Mouse (Mus musculus): ENCODE results near the gene Eif5a2. TPM values are rescaled to one million over a fixed set of nuclear protein-coding genes. Genes with fewer than 3 reads are reported as not detected.
A peak's percentile ranks its signal among the peaks of the same experiment; 100 is the strongest.

The Eif5a2 gene
- polyA plus RNA-seq, 1 experiment, result 12.5 TPM

DNA sequence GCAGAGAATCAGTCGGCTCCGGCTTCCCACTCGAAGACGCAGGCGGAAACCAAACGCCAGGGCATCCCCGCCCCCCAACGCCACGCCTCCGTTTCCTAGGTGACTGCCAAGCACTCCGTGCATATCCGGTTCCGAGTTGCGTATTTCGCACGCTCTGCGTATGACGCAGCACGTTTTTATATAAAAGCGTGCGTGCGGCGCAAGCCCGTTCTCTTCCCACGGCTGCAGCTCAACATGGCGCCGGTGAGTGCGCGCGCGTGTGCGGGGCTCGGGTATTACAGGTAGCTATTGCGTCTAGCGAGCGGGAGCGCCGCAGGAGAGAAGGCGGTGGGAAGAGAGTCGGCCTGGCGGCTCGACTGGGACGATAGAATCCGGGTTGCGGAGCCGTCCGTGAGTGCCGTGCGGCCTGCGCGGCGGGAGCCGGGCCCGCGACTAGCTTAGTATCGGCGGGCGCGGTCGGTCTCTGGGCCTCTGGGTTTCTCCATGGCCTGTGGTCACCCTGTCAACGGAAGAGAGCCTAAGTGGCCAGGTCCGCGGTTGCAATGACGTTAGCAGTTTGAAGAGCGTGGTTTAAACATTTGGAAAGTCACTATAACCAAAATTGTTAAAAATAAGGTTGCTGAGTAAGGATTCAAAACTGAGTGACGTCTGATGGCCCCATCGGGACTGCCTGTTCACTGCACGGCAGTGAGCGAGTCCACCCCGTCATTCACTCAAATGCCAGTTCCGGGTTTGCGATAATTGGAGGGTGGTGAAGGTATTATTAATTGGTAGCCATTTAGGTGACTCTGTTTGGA, 24.4 kb downstream of the Eif5a2 start, which contains the start of gene Rpl22l1:
TSS of gene Rpl22l1 (plus strand) at position 136 of the 797 bp plus-strand sequence.
- Histone ChIP-seq H3K27ac (ENCODE audit: insufficient read depth, low read length) (peak within 1 kb of the TSS; percentile 51), H3K4me3 (ENCODE audit: insufficient read depth, low read length) (peak within 1 kb of the TSS; percentile 96), H3K4me1 (ENCODE audit: control insufficient read depth, insufficient read depth, low read length) (no peaks in the 10 kb centered on the region)
- TF ChIP-seq CTCF (IDR thresholded peaks at IDR 0.05; ENCODE audit: borderline replicate concordance, insufficient read depth, low read length) (no peak), POLR2A (IDR thresholded peaks at IDR 0.05; ENCODE audit: low read depth, low read length) (peak; percentile 98)

GRCm38 (mm10) chr3:28808039-28808643, 27.1 kb downstream of the Eif5a2 start:
- Histone ChIP-seq H3K4me3 (ENCODE audit: insufficient read depth, low read length) (no peak overlapping the region), H3K4me1 (ENCODE audit: control insufficient read depth, insufficient read depth, low read length) (no peaks in the 10 kb centered on the region), H3K27ac (ENCODE audit: insufficient read depth, low read length) (no peak overlapping the region)
- no peak; the same call in 1 of the 2 replicates for TF ChIP-seq POLR2A (IDR thresholded peaks at IDR 0.05; ENCODE audit: low read depth, low read length)

- no peaks in the 10 kb centered on the region for H3K4me1 ChIP-seq (ENCODE audit: control insufficient read depth, insufficient read depth, low read length)
- H3K27ac ChIP-seq (ENCODE audit: insufficient read depth, low read length), result no peak overlapping the region
- no peak for TF ChIP-seq POLR2A (IDR thresholded peaks at IDR 0.05; ENCODE audit: low read depth, low read length)
- TF ChIP-seq CTCF (IDR thresholded peaks at IDR 0.05; ENCODE audit: borderline replicate concordance, insufficient read depth, low read length), result no peak
- no peak overlapping the region for H3K4me3 ChIP-seq (ENCODE audit: insufficient read depth, low read length)
Observed at GRCm38 (mm10) chr3:28811441-28811840, 30.4 kb downstream of the Eif5a2 start.

GRCm38 (mm10) chr3:28814361-28814760, 33.3 kb downstream of the Eif5a2 start:
- Histone ChIP-seq H3K27ac (ENCODE audit: insufficient read depth, low read length) (no peak overlapping the region), H3K4me1 (ENCODE audit: control insufficient read depth, insufficient read depth, low read length) (no peaks in the 10 kb centered on the region), H3K4me3 (ENCODE audit: insufficient read depth, low read length) (no peak overlapping the region)
- TF ChIP-seq CTCF (IDR thresholded peaks at IDR 0.05; ENCODE audit: borderline replicate concordance, insufficient read depth, low read length) (no peak), POLR2A (IDR thresholded peaks at IDR 0.05; ENCODE audit: low read depth, low read length) (no peak)

- Histone ChIP-seq H3K4me3 (ENCODE audit: insufficient read depth, low read length) (no peak overlapping the region), H3K4me1 (ENCODE audit: control insufficient read depth, insufficient read depth, low read length) (no peaks in the 10 kb centered on the region), H3K27ac (ENCODE audit: insufficient read depth, low read length) (no peak overlapping the region)
- TF ChIP-seq CTCF (IDR thresholded peaks at IDR 0.05; ENCODE audit: borderline replicate concordance, insufficient read depth, low read length), result no peak
- no peak for TF ChIP-seq POLR2A (IDR thresholded peaks at IDR 0.05; ENCODE audit: low read depth, low read length)
Observed at GRCm38 (mm10) chr3:28816010-28816540, 35.0 kb downstream of the Eif5a2 start.

DNA sequence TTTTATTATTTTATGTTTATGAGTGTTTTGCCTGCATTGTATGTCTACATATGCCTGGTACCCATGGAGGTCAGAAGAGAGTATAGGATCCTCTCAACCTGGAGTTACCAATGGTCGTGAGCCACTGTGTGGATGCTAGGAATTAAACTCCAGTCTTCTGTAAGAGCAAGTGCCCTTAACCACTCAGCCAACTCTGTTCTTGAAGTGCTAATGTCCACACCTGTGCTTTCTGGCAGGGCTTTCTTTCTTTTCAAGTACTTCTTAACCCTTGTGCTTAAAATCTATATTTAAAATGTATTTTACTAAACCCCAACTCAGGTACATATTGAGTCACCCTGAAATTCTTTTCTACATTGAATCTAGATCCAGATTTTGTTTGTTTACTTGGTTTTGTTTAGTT, 45.2 kb downstream of the Eif5a2 start:
- Histone ChIP-seq H3K27ac (ENCODE audit: insufficient read depth, low read length) (no peak overlapping the region), H3K4me3 (ENCODE audit: insufficient read depth, low read length) (no peak overlapping the region), H3K4me1 (ENCODE audit: control insufficient read depth, insufficient read depth, low read length) (no peaks in the 10 kb centered on the region)
- TF ChIP-seq CTCF (IDR thresholded peaks at IDR 0.05; ENCODE audit: borderline replicate concordance, insufficient read depth, low read length) (no peak), POLR2A (IDR thresholded peaks at IDR 0.05; ENCODE audit: low read depth, low read length) (no peak)

- no peak for TF ChIP-seq CTCF (IDR thresholded peaks at IDR 0.05; ENCODE audit: borderline replicate concordance, insufficient read depth, low read length)
- no peak for TF ChIP-seq POLR2A (IDR thresholded peaks at IDR 0.05; ENCODE audit: low read depth, low read length)
- no peak overlapping the region for H3K27ac ChIP-seq (ENCODE audit: insufficient read depth, low read length)
- no peaks in the 10 kb centered on the region for H3K4me1 ChIP-seq (ENCODE audit: control insufficient read depth, insufficient read depth, low read length)
- no peak overlapping the region for H3K4me3 ChIP-seq (ENCODE audit: insufficient read depth, low read length)
Observed at GRCm38 (mm10) chr3:28827605-28828004, 46.5 kb downstream of the Eif5a2 start.

GRCm38 (mm10) chr3:28829454-28829853, 48.4 kb downstream of the Eif5a2 start:
- Histone ChIP-seq H3K27ac (ENCODE audit: insufficient read depth, low read length) (no peak overlapping the region), H3K4me3 (ENCODE audit: insufficient read depth, low read length) (no peak overlapping the region), H3K4me1 (ENCODE audit: control insufficient read depth, insufficient read depth, low read length) (no peaks in the 10 kb centered on the region)
- TF ChIP-seq CTCF (IDR thresholded peaks at IDR 0.05; ENCODE audit: borderline replicate concordance, insufficient read depth, low read length) (no peak), POLR2A (IDR thresholded peaks at IDR 0.05; ENCODE audit: low read depth, low read length) (no peak)

DNA sequence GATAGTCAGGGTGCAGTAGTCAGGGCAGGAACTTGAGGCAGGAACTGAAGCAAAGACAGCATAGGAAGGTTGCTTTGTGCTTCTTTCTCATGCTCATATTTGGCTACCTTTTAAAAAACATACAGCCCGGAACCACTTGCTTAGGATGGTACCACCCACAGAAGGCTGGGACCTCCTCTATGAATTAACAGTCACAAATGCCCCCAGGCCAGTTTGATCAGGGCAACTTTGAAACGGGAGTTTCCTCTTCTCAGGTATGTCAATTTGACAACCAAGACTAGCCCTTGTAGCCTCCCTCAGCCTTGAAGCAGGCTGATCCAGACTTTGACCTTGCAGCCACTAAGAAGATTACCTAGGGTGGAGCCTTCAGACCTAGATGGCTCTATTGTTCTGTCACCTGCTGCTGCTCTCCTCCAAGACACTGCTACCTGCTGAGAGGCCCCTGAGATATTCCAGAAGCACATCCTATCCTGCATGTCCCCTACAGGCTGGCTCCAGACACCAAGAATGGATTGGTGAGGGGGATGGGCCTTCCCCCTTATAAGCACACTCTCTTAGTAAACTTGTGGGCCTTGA, 55.8 kb downstream of the Eif5a2 start:
- Histone ChIP-seq H3K27ac (ENCODE audit: insufficient read depth, low read length) (no peak overlapping the region), H3K4me3 (ENCODE audit: insufficient read depth, low read length) (no peak overlapping the region), H3K4me1 (ENCODE audit: control insufficient read depth, insufficient read depth, low read length) (no peaks in the 10 kb centered on the region)
- TF ChIP-seq CTCF (IDR thresholded peaks at IDR 0.05; ENCODE audit: borderline replicate concordance, insufficient read depth, low read length), result no peak
- no peak for TF ChIP-seq POLR2A (IDR thresholded peaks at IDR 0.05; ENCODE audit: low read depth, low read length)

All from embryonic fibroblast, embryonic 13.5 days (primary cell).